Mouse (Mus musculus) layer of hippocampus, postnatal 36 days (tissue): Measurements from ENCODE around the gene Noto. TPM values are rescaled to one million over a fixed set of nuclear protein-coding genes. Genes with fewer than 3 reads are reported as not detected.

ENCODE experiments used
- DNase-seq, 2 experiments: peaks; one replicate each; pipeline ENCODE4 v3.0.0; 2022
- total RNA-seq, 2 experiments: library from RNA; stranded (reverse); gene quantifications; 2 replicates each; pipeline ENCODE4 v1.2.3; 2021

Noto gene
- not detected for total RNA-seq

GRCm38 (mm10) chr6:85423836-85424379 is at the start of gene Noto:
TSS of gene Noto (plus strand) at chr6:85423886.
- DNase-seq = no peak

GRCm38 (mm10) chr6:85373951-85374733 is 49.5 kb upstream of the Noto start, which contains the start of gene Rab11fip5:
TSS of gene Rab11fip5 (minus strand) at chr6:85374634.
- peak; percentile 24 to 27 for DNase-seq

- DNase-seq = peak; percentile 94
Measured at GRCm38 (mm10) chr6:85374734-85375114, 49.0 kb upstream of the Noto start.

- DNase-seq = no peak
Measured at GRCm38 (mm10) chr6:85377066-85377734, 46.5 kb upstream of the Noto start.

- no peak for DNase-seq
Measured at GRCm38 (mm10) chr6:85377876-85378275, 45.8 kb upstream of the Noto start.

GRCm38 (mm10) chr6:85378629-85379028 is 45.1 kb upstream of the Noto start:
- no peak for DNase-seq

- peak; percentile 60 to 73 for DNase-seq
Measured at GRCm38 (mm10) chr6:85380201-85380900, 43.3 kb upstream of the Noto start.

- DNase-seq = no peak
Measured at GRCm38 (mm10) chr6:85380901-85381647, 42.6 kb upstream of the Noto start.

- no peak for DNase-seq
Measured at GRCm38 (mm10) chr6:85381648-85382020, 42.1 kb upstream of the Noto start.

GRCm38 (mm10) chr6:85382791-85383190 is 40.9 kb upstream of the Noto start:
- no peak for DNase-seq

- no peak for DNase-seq
Measured at GRCm38 (mm10) chr6:85388608-85389007, 35.1 kb upstream of the Noto start.

- peak; percentile 29 to 55 for DNase-seq
Measured at GRCm38 (mm10) chr6:85391803-85392202, 31.9 kb upstream of the Noto start.

GRCm38 (mm10) chr6:85395360-85395759 is 28.3 kb upstream of the Noto start:
- DNase-seq = no peak

- DNase-seq = peak; percentile 27 to 31
Measured at GRCm38 (mm10) chr6:85397165-85397564, 26.5 kb upstream of the Noto start.

- DNase-seq = peak in 1 of 2 experiments; percentile 26
Measured at GRCm38 (mm10) chr6:85399715-85400114, 24.0 kb upstream of the Noto start.

- no peak for DNase-seq
Measured at GRCm38 (mm10) chr6:85402613-85403012, 21.1 kb upstream of the Noto start.

GRCm38 (mm10) chr6:85403039-85403438 is 20.6 kb upstream of the Noto start:
- no peak for DNase-seq

GRCm38 (mm10) chr6:85409003-85409402 is 14.7 kb upstream of the Noto start:
- no peak for DNase-seq

GRCm38 (mm10) chr6:85410771-85411273 is 12.9 kb upstream of the Noto start:
- DNase-seq = peak; percentile 34 to 53

GRCm38 (mm10) chr6:85415829-85416228 is 7.9 kb upstream of the Noto start:
- DNase-seq = no peak

- no peak for DNase-seq
Measured at GRCm38 (mm10) chr6:85419150-85419549, 4.5 kb upstream of the Noto start.

- no peak for DNase-seq
Measured at GRCm38 (mm10) chr6:85431274-85431841, 7.7 kb downstream of the Noto start.
